Mouse (Mus musculus) megakaryocyte progenitor cell, adult 5-6 weeks (primary cell): ENCODE data around the gene Arhgef33. TPM values are rescaled to one million over a fixed set of nuclear protein-coding genes. Genes with fewer than 3 reads are reported as not detected.

Source experiments
- ATAC-seq: replicated peaks from 2 replicates; pipeline ENCODE4 v1.8.0; 2016; ENCODE audit warnings: mild to moderate bottlenecking, moderate TSS enrichment, inconsistent platforms; ENCODE audit not compliant: poor library complexity
- total RNA-seq, 2 experiments: library from RNA; stranded (forward) in 1 of 2; stranded (reverse) in 1 of 2; fragments of 157-497, 149-512 nt in 1 of 2; fragments of 200-1000 nt in 1 of 2; gene quantifications; 2 replicates each; pipeline versions ENCODE4 v1.2.3 to v1.2.4; 2015 to 2017

The Arhgef33 gene
- total RNA-seq, 2 experiments from 2014 or later: 0.35 TPM; not detected in 1

GRCm38 (mm10) chr17:80435680-80436079 is 128.5 kb downstream of the Arhgef33 start:
- ATAC-seq: no peak

DNA sequence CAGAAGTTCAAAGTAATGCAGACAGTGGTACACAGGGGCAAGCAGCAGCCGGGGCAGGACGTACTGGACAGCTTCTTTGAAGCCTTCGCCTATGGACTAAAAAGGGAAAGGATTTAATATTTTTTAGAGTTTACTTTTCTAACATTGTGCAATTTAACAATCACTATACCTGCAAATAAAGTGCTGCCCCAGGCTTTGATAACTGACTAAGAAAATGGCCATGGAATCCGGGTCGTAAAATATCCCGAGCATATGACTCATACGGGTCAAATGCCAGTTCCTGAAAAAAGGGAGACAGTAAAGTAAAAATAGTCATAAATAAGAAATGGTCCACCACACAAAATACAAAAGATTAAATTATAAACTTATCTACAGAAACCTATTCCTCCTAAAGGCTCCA is 138.2 kb downstream of the Arhgef33 start:
- ATAC-seq: no peak

- ATAC-seq: no peak
These were observed 139.3 kb downstream of the Arhgef33 start for GRCm38 (mm10) chr17:80446470-80446869.

Other genes starting within 250 kb of the Arhgef33 start
- gene Hnrnpll, start 245.1 kb upstream of the Arhgef33 start, total RNA-seq (2015): 106 and 109 TPM in 2 replicates
- 55.6 and 61.3 TPM in 2 replicates for gene Hnrnpll, start 245.1 kb upstream of the Arhgef33 start, total RNA-seq (2017)
- gene Galm, start 179.9 kb upstream of the Arhgef33 start, total RNA-seq (2015): 5.9 and 7.6 TPM in 2 replicates
- gene Galm, start 179.9 kb upstream of the Arhgef33 start, total RNA-seq (2017): 4.5 and 6.7 TPM in 2 replicates
- gene Srsf7, start 100.1 kb upstream of the Arhgef33 start, total RNA-seq (2015): 538 and 545 TPM in 2 replicates
- gene Srsf7, start 100.1 kb upstream of the Arhgef33 start, total RNA-seq (2017): 490 and 575 TPM in 2 replicates
- gene Ttc39d, start 99.9 kb upstream of the Arhgef33 start, total RNA-seq (2015): not detected in 2 replicates
- not detected in 2 replicates for gene Ttc39d, start 99.9 kb upstream of the Arhgef33 start, total RNA-seq (2017)
- 44.5 and 47.4 TPM in 2 replicates for gene Gemin6, start 83.0 kb upstream of the Arhgef33 start, total RNA-seq (2015)
- gene Gemin6, start 83.0 kb upstream of the Arhgef33 start, total RNA-seq (2017): 44.8 and 51.5 TPM in 2 replicates
- gene Morn2, start 17.2 kb upstream of the Arhgef33 start, total RNA-seq (2015): 8.9 and 13.4 TPM in 2 replicates
- gene Morn2, start 17.2 kb upstream of the Arhgef33 start, total RNA-seq (2017): 7.1 and 14.9 TPM in 2 replicates
- 9.2 and 11.3 TPM in 2 replicates for gene Dhx57, start 16.9 kb upstream of the Arhgef33 start, total RNA-seq (2015)
- 10.2 and 15.3 TPM in 2 replicates for gene Dhx57, start 16.9 kb upstream of the Arhgef33 start, total RNA-seq (2017)
- gene Gm10190, start 66.1 kb downstream of the Arhgef33 start, total RNA-seq (2015): not detected in 2 replicates
- gene Gm10190, start 66.1 kb downstream of the Arhgef33 start, total RNA-seq (2017): not detected in 2 replicates
- 21.1 and 22.9 TPM in 2 replicates for gene Sos1, start 173.0 kb downstream of the Arhgef33 start, total RNA-seq (2015)
- 5.7 and 9.0 TPM in 2 replicates for gene Sos1, start 173.0 kb downstream of the Arhgef33 start, total RNA-seq (2017)